Mouse (Mus musculus) frontal cortex, postnatal 10 days (tissue): ENCODE data around the gene Bglap2.
"Not testable (repeated sequence)": the region's sequence is repeated elsewhere in the genome, so short reads cannot be mapped to it uniquely, and the experiment has no call there.

Experiments
- DNase-seq, 2 experiments: peaks; one replicate each; pipeline ENCODE4 v3.0.0; 2022; ENCODE audit warnings: low spot score in 2 of 2, mixed read lengths in 1 of 2

Bglap2 gene

DNA sequence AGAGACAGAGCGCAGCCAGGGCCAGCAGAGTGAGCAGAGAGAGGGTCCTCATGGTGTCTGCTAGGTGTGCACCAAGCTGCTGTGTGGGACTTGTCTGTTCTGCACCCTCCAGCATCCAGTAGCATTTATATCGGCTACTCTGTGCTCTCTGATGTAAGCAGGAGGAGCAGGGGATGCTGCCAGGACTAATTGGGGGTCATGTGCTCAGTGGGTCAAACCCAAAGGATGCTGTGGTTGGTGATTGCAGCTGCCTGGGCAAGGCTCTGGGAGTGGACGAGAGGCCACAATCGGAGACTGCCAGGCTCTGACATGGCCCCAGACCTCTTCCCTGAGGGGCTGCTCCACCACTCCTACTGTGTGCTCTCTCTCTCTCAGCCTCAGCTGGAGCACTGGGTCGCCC, at the start of gene Bglap2:
Gene Bglap2, minus strand, starts transcription at position 101 of the 400 bp plus-strand sequence.
- not testable (repeated sequence) for DNase-seq

DNA sequence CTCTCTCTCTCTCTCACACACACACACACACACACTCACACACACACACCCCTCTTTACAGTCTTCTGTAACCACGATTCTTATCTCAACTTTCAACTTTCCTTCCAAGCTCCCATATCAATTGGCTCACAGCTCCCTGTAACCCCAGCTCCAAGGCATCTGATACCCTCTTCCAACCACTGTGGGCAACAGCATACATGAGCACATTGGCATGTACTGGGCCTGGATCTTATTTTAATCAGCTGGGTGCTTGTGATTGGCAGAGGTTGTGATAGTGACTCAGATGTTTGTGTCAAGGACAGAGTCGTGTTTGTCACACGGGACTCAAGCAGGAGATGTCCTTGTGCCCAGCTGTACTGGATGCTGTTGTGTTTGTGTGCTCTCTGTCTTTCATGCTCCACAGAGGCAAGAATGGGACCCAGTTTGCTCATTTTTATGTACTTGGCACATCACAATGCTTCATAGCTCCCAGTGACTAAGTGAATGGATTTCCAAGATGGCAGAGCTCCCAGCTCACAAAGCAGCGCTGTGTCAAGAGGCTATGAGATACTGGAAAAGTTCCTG, 48.9 kb upstream of the Bglap2 start:
- DNase-seq, result no peak

DNA sequence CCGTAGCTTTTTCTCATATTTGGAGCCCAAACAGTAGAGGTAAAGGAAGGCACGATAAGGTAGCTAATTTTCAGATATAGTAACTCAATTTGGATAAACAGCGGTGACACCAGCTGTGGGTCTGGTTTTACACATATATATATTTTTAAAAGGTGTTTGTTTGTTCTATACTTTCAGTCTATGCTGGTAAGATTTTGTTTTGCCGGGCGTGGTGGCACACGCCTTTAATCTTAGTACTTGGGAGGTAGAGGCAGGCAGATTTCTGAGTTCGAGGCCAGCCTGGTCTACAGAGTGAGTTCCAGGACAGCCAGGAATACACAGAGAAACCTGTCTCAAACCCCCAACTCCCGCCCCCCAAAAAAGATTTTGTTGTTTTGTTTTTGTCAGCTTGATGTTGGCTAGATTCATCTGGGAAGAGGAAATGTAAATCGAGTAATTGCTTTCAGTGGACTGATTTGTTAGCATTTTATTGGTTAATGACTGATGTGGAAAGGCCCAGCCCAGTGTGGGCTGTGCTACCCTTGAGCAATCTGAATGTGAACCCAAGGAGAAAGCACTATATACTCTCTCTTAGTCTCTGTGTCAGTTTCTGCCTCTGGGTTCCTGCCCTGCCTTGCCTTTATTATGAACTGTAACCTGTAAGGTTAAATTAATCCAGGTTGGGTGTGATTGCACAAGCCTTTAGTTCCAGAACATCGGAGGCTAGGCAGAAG, 47.4 kb upstream of the Bglap2 start:
- DNase-seq, result no peak

DNA sequence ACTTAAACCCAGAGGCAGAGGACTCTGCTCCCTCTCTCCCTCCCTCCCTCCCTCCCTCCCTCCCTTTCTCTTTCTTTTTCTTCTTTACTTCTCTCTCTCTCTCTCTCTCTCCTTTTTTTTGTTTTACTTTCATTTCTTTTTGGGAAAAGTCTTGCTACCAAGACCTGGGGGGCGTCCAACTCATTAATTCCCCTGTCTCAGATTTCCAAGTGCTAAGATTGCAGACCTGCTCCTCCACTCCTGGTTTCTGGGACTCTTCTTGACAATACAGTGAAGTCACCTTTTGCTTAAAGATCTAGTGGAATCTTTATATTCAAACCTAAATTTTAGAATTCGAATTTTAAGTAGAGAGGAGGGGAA, 46.8 kb upstream of the Bglap2 start:
- DNase-seq, result no peak

DNA sequence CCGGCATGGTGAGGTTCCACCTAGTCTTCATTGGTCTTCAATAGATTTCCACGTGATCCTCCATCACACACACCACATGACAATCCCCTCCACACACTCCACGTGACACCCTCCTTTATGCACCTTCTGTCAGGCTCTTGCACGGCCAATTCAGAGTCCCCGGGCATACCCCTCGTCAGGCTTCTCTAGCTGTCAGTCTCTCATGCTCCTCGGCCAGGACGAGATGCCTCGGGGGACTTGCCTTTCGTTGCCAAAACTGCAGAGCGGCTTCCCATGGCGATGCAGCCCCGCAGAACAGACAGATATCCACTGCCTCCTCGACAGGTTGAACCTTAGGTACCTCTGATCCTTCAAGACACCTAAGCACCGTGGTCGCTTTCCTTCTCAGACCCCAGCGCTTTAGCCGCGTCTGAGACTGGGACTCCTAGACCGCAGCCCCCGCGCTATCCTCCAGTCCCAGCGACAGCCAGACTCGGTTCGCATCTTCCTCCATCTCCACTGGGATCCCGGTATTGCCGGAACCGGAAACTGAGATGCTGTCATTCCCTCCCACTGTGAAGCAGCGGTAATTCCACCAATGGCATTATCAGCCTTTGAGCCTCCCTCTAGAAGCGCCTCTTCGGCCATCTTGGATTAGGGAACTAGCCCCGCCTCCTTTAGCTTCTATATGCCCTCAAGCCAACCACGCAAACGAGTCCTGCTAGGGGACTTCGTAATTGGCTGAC, 46.3 kb upstream of the Bglap2 start, which contains the start of gene Slc25a44:
Gene Slc25a44, minus strand, starts transcription at position 535 of the 725 bp plus-strand sequence.
- DNase-seq, result peak; percentile 91 to 92

DNA sequence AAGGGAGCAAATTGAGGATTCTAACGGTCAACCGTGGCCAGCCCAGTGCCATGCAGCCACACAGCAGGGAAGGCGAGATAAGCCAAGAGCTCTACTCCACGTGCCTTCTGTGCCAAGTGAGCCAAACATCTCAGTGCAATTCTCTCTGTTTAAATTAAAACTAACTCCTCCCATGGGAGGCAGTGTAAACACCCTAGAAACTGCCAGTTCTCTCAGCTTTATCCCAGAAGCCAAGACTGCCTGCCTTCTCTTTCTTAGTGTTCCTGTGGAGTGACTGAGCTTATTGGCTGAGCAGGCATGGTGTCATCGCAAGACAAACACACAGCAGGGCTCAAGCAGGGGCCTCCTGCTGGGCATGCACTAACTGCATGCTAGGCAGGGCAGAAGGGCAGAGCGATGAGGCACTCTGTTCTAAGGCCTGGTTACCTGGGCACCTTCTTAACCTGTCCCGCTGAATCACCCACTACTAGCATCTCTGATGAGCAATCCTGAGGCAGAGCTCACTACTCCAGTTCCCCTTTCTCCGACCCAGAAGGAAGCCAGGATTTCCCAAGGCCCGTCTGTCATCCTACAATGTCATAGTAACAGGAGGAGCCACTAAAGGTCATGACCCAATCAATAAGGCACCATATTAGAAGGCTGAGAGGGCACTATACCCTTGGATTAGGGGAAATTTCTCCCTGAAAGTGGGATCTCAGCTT, 43.7 kb upstream of the Bglap2 start:
- no peak for DNase-seq

DNA sequence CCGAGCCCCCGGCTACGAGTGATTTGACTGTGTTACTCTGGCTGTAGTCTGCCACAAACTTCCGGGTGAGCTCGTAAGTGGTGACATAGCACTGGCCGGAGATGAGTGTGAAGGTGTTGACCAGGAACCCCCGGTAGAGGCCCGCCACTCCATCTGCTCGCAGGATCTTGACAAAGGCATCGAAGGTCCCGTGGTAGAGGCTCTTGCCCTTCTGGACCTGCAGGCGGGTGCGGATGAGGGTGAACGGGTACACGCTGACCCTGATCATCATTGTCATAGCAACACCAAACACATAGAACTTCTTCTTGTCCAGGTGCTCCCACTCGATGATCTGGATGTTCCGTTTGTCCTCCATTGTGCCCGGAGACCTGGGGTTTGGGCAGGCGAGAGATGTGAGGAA, 42.3 kb upstream of the Bglap2 start:
- DNase-seq, result no peak

DNA sequence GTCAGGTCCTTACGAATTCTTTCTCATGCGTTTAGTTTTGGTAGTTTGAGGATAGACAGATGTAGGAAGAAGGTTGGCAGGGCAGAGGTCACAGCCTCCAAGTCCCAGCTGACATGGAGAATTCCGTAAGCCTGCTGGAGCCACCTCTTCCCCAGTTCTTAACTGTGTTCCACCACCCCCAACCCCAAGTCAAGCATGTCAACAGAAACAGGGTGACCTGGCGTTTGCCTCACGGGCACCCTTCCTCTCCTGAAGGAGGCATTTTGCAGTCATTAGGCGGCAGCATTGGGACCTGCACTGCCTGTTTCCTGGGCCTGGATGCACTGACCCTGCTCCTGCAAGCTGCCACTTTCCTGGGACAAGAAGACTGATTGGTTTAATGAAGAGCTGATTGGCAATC, 39.5 kb upstream of the Bglap2 start:
- no peak for DNase-seq

DNA sequence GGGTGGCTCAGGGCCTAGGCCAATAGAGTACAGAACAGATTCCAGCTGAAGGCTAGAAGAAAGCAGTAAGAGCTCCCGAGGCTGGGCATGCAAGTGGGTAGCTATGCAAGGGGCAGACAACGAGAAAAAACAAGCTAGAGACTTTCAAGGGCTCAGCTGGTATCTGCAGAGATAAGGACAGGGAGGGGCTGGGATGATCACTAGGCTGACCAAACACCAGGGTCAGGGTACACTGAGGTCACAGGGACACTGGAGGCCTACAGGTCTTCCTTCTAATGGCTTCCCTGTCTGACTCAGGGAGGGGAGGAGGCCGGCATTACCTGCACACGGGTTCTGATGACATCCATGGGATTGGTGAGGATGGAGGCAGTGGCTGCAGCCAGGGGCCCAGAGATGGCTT, 37.2 kb upstream of the Bglap2 start:
- no peak for DNase-seq

DNA sequence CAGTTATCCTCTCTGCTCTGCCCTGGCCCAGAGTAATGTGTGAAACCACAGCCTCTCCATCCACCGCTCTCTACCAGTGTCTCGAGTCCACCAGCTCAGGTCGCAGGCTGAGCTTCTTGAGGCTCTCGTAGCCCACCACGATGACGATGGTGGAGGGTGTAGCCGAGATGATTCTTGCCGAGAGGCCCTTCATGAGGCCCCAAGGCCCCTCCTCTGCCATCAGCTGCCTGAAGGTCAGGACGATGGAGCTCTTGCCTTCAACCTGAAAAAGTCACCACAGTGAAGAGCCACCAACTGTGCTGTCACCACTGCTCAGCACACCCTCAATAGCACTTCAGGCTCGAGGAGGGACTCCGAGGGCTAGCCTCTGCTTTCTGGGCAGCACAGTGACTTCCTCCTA, 34.1 kb upstream of the Bglap2 start:
- no peak for DNase-seq

DNA sequence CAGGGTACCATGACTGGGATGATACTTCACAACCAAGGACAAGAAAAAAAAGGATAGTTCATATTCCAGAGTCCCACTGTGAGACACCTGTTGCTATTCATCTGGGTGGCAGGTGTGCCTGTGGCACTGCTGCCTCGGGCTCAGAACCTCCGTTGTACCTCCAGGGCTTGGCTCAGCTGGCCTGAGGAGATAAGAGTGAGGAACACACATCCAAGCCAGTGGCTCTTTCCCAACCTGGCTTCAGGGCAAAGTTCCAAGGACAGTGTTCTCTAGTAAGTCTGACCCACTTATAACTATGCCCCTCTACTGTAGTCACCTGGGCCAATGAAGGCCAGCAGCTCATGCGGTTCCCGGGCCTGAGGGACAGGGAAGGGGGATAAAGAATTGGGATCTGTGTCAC, 33.2 kb upstream of the Bglap2 start:
- no peak for DNase-seq

DNA sequence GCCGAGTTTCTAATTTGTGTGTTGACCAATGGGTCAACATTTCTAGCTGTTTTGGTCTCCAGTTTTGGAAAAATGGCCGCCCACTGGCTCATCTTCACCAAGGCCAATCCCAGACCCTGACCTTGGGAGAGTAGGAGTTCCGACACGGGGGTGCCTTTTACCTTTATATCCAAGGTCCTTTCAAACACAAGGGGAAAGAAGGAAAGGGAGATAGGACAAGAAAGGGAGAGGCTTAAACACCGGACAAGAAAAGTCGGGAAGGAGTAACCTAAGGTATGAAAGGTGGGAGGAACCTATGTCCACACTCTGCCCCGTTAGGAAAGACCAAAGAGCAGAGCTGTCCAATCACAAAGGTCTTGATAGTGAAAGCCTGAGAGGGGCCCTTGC, 32.1 kb upstream of the Bglap2 start:
- no peak for DNase-seq

DNA sequence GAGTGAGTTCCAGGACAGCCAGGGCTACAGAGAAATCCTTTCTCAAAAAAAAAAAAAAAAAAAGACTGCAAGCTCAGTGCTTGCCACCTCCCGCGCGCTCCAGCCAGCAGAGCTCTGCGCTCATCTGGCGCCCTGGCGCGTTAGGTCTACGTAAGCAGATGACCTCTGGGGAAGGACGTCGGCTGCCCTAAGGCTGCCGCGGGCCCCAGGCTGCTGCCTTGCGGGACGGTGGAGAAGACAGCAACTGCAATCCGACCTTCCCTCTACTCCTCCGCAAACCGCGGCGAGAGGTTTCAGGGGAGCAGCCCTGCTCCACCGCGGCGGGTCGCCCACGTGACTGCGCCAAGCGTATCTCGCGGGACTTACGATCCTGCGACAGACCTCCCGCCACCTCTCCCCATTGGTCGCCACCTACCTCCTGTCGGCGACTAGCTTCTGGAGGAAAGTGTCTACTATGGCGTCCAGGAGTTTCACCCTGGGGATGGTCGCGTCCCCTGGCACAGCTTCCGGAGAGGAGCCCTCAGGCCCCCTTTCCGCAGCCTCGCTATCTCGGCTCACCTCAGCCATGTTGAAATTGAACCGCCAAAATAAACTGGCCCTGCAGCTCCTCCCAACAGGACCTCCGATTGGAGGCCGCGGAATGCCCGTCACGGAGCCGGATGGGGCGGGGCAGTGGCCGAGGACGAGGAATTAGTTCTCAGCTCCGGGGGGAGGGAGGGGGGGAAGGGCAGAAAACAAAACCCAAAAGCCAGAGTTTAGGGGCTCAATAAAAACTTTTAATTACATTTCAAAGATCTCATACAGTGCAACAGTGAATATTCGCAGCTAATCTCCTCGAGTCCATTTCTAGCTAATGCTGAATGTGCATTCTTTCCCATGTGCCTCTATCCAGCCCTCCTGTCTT, 31.5 kb upstream of the Bglap2 start, which contains the start of gene Pmf1:
Gene Pmf1, minus strand, starts transcription at position 591 of the 904 bp plus-strand sequence.
- DNase-seq, result peak; percentile 85 to 90

DNA sequence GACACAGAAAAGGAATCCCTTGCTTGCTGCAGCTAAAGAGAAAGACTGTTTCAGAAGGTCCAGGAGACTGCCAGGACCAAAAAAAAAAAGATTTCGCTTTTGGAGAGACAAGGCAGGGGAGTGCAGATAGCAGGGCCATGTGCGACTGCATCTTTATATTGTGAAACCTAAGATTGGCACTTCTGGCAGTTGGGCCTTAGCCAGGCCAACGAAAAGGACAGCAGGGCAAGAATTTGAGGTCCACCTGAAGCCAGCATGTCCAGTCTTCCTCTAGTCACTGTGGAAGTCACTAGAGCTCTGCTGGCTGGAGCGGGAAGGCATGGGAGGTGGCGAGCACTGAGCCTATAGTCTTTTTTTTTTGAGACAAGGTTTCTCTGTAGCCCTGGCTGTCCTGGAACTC, 30.5 kb upstream of the Bglap2 start:
- no peak for DNase-seq

DNA sequence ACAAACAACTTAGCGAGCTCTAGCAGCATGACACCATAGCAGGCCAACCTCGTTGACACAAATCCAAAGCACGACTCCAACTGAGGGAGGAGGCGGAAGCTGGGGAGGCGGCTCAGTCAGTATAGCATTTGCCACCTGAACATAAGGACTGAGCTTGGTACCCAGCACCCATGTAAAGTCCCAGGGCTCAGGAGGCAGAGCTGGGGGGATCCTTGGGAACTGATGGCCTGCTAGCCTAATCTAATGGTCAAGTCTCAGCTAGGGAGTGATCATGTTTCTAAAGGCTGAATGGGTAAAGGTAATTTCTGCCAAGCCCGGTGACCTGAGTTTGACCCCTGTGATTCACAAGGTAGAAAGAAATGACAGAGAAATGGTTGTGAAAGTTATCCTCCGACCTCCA, 29.0 kb upstream of the Bglap2 start:
- no peak for DNase-seq

DNA sequence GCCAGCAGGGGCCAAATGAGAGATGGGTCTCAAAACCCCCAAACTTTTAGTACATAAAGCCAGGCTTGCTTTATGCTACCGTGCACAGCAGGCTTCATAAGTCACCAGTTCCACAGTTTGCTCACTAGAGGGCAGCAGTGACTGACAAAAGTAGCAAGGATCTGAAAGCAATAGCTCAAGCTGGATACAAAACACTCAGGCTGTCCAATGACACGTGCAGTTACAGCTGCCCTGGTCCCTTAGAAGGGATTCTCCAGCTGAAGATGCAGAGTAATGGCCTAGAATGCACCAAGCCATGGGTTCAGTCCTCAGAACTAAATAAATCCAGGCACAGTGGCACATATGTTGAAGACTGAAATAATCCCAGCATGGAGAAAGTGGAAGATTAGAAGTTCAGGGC, 28.6 kb upstream of the Bglap2 start:
- peak; percentile 37 to 51 for DNase-seq

DNA sequence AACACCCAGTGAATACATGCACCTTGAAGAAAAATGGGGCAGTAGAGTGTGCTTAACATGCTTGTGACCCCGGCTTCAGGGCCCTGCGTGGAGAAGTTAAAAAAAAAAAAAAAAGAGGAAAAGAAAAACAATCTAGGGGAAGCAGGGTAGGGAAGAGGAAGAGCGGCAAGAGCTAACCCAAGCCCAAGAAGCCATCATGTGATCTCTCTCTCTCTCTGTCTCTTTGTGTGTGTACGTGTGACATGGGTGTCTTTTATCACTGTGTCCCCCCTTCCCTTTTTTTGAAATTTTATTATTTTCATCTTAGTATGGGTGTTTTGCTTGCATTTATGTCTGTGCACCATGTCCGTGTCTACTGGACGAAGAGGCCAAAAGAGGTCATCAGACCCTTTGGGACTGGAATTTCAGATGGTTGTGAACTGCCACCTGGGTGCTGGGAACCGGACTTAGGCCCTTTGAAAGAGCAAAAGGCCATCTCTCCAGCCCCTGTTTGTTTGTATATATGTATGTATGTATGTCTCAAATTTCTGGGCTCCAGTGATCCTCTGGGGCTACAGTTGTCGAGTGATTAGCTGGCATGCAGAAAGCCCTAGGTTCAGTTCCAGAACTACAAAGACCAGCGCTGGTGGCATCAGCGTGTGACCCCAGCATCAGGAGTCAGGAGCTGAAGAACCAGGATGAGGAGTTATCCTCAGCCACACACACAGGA, 25.2 kb upstream of the Bglap2 start:
- DNase-seq, result no peak

DNA sequence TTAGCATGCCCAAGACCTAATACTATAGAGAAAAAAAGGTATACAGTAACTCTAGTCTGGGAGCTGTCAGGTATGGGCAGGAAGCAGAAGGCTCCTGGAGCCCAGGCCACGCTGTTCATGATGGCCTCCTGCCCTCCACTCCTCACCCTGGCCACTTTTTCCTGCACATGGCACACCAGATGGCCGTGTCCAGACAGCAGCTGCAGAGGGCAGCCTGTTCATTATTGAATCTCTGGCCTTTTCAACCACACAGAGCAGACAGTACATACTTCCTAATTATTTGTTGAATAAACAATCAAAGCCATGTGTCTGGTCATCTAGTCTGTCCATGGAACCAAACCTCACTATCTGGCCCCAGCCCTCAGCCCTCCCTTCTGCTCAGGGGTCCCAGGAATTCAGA, 20.2 kb upstream of the Bglap2 start:
- DNase-seq, result no peak

DNA sequence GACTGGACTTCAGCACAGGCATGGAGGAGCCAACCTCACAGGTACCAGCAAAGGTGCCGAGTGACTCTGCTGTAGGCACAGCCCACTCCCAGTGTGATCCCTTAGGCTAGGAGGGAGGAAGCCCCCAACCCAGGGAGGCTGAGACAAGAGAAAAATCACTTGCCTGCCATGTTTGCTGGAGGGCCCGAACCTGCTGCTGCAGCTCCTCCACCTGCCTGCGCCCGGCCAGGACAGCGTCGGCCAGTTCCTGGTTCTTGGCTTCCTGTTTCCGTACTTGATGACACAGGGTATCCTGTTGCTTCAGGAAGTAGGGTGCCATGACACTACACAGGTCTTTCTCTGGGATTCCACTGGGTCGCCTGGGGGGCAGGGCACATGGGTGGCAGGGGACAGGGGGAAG, 17.2 kb upstream of the Bglap2 start:
- DNase-seq, result no peak

DNA sequence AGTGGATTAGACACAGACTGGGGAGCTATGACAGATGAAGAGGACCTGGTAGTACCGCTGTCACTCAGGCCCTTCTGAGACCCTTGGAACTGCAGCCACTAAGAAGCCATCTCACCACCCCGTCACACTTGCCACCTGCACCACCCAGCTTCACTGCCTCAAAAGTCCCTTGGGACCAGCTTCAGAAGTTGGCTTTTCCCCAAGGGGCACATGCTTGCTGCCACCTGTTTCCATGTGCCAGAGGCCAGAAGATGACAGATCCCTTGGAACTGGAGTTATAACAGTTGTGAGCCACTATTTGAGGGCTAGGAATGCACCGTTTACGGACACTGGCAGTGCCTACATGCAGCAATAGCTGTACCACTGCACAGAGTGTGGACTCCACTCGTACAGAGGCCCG, 16.8 kb upstream of the Bglap2 start:
- DNase-seq, result no peak
